In the genomic region with DNA sequence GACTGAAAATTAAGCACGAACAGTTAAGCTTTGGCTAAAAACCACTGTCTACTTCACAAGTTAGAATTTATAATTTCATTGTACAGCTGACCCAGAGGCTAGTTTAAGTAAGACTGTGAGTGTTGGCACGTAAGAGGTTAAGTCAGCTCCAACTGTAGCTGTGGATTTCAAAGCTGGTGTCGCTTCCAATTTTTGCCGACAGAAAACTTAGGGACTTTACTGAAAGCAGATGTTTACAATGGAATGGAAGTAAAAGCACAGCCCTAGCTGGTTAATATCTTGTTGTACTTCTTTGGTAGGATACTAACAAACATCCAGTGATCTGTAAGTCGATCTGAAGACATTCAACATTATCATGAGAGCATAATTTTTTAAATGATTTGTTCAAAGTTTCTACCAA, we compare ENCODE assay signal across 10 mouse cellular contexts. TPM values are rescaled to one million over a fixed set of nuclear protein-coding genes. Genes with fewer than 3 reads are reported as not detected.
DNase-seq lines count a peak whose midpoint lies in the region; ATAC-seq and TF ChIP-seq lines count a peak whose summit lies in the region.
"Had no signal": no experiment of that assay in that cellular context is flagged by ENCODE, and none has a peak within 500 bp of the region (broad histone marks: within the 10 kb centered on the region; RNA-seq: fewer than 3 reads in every experiment).

No protein-coding gene starts in this region.

- H3K9me3 ChIP-seq in heart, embryonic 10.5 days = no peaks in the 10 kb centered on the region
- H3K9me3 ChIP-seq in limb, embryonic 12.5 days = no peaks in the 10 kb centered on the region
- no peaks in the 10 kb centered on the region for H3K9me3 ChIP-seq in limb, embryonic 10.5 days (replicated peaks)
- H3K9me3 ChIP-seq in embryonic facial prominence, embryonic 11.5 days (replicated peaks; ENCODE audit: control insufficient read depth, low read length) = no peaks in the 10 kb centered on the region
- H3K9me3 ChIP-seq in intestine, postnatal 0 days (ENCODE audit: control insufficient read depth) = no peaks in the 10 kb centered on the region
- H3K9me3 ChIP-seq: hindbrain, embryonic 12.5 days; megakaryocyte, embryonic 14.5 days had no signal

- peak overlapping the region; percentile 27; the same call in 1 of the 2 replicates for H3K4me2 ChIP-seq in limb, embryonic 12.5 days
- no peak overlapping the region for H3K4me2 ChIP-seq in embryonic facial prominence, embryonic 11.5 days (ENCODE audit: low read depth, low read length)
- H3K4me2 ChIP-seq in intestine, postnatal 0 days (replicated peaks; ENCODE audit: low read depth) = 0 out of 2 replicates have a peak overlapping the region, but pooled peaks have one; percentile 10
- H3K4me2 ChIP-seq: hindbrain, embryonic 12.5 days had no signal

- no peak for ATAC-seq in limb, embryonic 12.5 days (ENCODE audit: insufficient number of reproducible peaks, insufficient read depth, low FRiP score, low TSS enrichment, low read depth)
- no peak; the same call in 1 of the 2 replicates for ATAC-seq in embryonic facial prominence, embryonic 11.5 days (replicated peaks; ENCODE audit: insufficient number of reproducible peaks, low FRiP score, low TSS enrichment, low read depth)
- ATAC-seq in intestine, postnatal 0 days = no peak

- no peaks in the 10 kb centered on the region for H3K27me3 ChIP-seq in heart, embryonic 10.5 days (ENCODE audit: insufficient read depth, poor library complexity, severe bottlenecking)
- H3K27me3 ChIP-seq in limb, embryonic 12.5 days = no peaks in the 10 kb centered on the region
- no peaks in the 10 kb centered on the region for H3K27me3 ChIP-seq in limb, embryonic 10.5 days (ENCODE audit: low read depth, poor library complexity, severe bottlenecking)
- no peaks in the 10 kb centered on the region for H3K27me3 ChIP-seq in embryonic facial prominence, embryonic 11.5 days (ENCODE audit: control insufficient read depth, insufficient read depth, low read length)
- no peaks in the 10 kb centered on the region for H3K27me3 ChIP-seq in intestine, postnatal 0 days (replicated peaks; ENCODE audit: control insufficient read depth, insufficient read depth, low read length)
- H3K27me3 ChIP-seq: hindbrain, embryonic 12.5 days; megakaryocyte, embryonic 14.5 days had no signal

- no peak for DNase-seq in heart, embryonic 10.5 days (ENCODE audit: low spot score)
- no peak for DNase-seq in heart, adult 18-20 months
- no peak for DNase-seq in limb, embryonic 10.5 days (ENCODE audit: low spot score)
- DNase-seq in embryonic facial prominence, embryonic 11.5 days (ENCODE audit: low spot score) = peak; percentile 78
- no peak for DNase-seq in frontal cortex, postnatal 10 days (ENCODE audit: low spot score in 2 of 2)
- DNase-seq in frontal cortex, adult 2 months (ENCODE audit: extremely low spot score in 1 of 2, low spot score in 1 of 2) = no peak

- no peak overlapping the region for H3K4me3 ChIP-seq in heart, embryonic 10.5 days
- H3K4me3 ChIP-seq in limb, embryonic 12.5 days (replicated peaks) = no peak overlapping the region
- H3K4me3 ChIP-seq in limb, embryonic 10.5 days = no peak overlapping the region
- no peak overlapping the region for H3K4me3 ChIP-seq in embryonic facial prominence, embryonic 11.5 days (ENCODE audit: low read depth, low read length)
- no peak overlapping the region for H3K4me3 ChIP-seq in intestine, postnatal 0 days (ENCODE audit: low read depth, low read length)
- H3K4me3 ChIP-seq: hindbrain, embryonic 12.5 days had no signal

- peaks cover 32% of the 10 kb centered on the region for H3K4me1 ChIP-seq in heart, embryonic 10.5 days
- H3K4me1 ChIP-seq in limb, embryonic 12.5 days (replicated peaks) = no peaks in the 10 kb centered on the region; the same call in 1 of the 2 replicates
- peaks cover 10% of the 10 kb centered on the region; the same call in 1 of the 2 replicates for H3K4me1 ChIP-seq in limb, embryonic 10.5 days
- no peaks in the 10 kb centered on the region for H3K4me1 ChIP-seq in embryonic facial prominence, embryonic 11.5 days (ENCODE audit: control insufficient read depth, insufficient read depth, low read length)
- 0 out of 2 replicates have a peak, but pooled peaks cover 3% of the 10 kb centered on the region for H3K4me1 ChIP-seq in intestine, postnatal 0 days (replicated peaks; ENCODE audit: control insufficient read depth, insufficient read depth, low read length)
- H3K4me1 ChIP-seq: hindbrain, embryonic 12.5 days had no signal

- no peak overlapping the region for H3K9ac ChIP-seq in limb, embryonic 12.5 days (replicated peaks)
- H3K9ac ChIP-seq in embryonic facial prominence, embryonic 11.5 days (replicated peaks; ENCODE audit: low read length) = no peak overlapping the region
- no peak overlapping the region for H3K9ac ChIP-seq in intestine, postnatal 0 days (ENCODE audit: low read depth, low read length)
- H3K9ac ChIP-seq: hindbrain, embryonic 12.5 days had no signal

- 49% methylated on average over 5 of the region's 5 CpGs for WGBS in heart, embryonic 10.5 days
- 45% methylated on average over 5 of the region's 5 CpGs for WGBS in limb, embryonic 12.5 days
- WGBS in limb, embryonic 10.5 days = 57% methylated on average over 5 of the region's 5 CpGs
- WGBS in embryonic facial prominence, embryonic 11.5 days = 39% methylated on average over 5 of the region's 5 CpGs
- WGBS in intestine, postnatal 0 days = 55% methylated on average over 5 of the region's 5 CpGs

- no peak for TF ChIP-seq CTCF in intestine, postnatal 0 days (IDR thresholded peaks at IDR 0.05; ENCODE audit: low read depth)

- peak overlapping the region; percentile 54 for H3K27ac ChIP-seq in heart, embryonic 10.5 days
- H3K27ac ChIP-seq in limb, embryonic 12.5 days = peak overlapping the region; percentile 76; the same call in 1 of the 2 replicates
- no peak overlapping the region for H3K27ac ChIP-seq in limb, embryonic 10.5 days
- H3K27ac ChIP-seq in embryonic facial prominence, embryonic 11.5 days (replicated peaks; ENCODE audit: low read depth, low read length) = no peak overlapping the region
- H3K27ac ChIP-seq in intestine, postnatal 0 days (ENCODE audit: low read depth, low read length) = no peak overlapping the region
- H3K27ac ChIP-seq: hindbrain, embryonic 12.5 days had no signal

- no peaks in the 10 kb centered on the region for H3K36me3 ChIP-seq in heart, embryonic 10.5 days
- H3K36me3 ChIP-seq in limb, embryonic 12.5 days = no peaks in the 10 kb centered on the region
- H3K36me3 ChIP-seq in limb, embryonic 10.5 days = no peaks in the 10 kb centered on the region
- H3K36me3 ChIP-seq in embryonic facial prominence, embryonic 11.5 days (replicated peaks; ENCODE audit: control insufficient read depth, insufficient read depth, low read depth, low read length) = no peaks in the 10 kb centered on the region
- H3K36me3 ChIP-seq in intestine, postnatal 0 days (ENCODE audit: control insufficient read depth, insufficient read depth) = no peaks in the 10 kb centered on the region
- H3K36me3 ChIP-seq: hindbrain, embryonic 12.5 days had no signal

RNA-seq across cellular contexts. Expression of a gene that starts 23.0 kb away (rescaled TPM):
- 23.7 and 25.6 TPM in 2 replicates for polyA plus RNA-seq in heart, embryonic 10.5 days (2016; fragmentation: Nextera tagmentation; extraction: Ambion mirVana)
- 10 to 100 TPM; 33.0 to 34.9 TPM for total RNA-seq in heart, adult 18-20 months (2021)
- polyA plus RNA-seq in limb, embryonic 12.5 days (2016; fragmentation: Nextera tagmentation; extraction: Ambion mirVana) = 36.1 and 36.5 TPM in 2 replicates
- polyA plus RNA-seq in limb, embryonic 10.5 days (2016; fragmentation: Nextera tagmentation; extraction: Ambion mirVana) = 21.0 and 26.0 TPM in 2 replicates
- polyA plus RNA-seq in embryonic facial prominence, embryonic 11.5 days (2014; fragmentation: Nextera tagmentation; extraction: Ambion mirVana) = 27.5 and 28.1 TPM in 2 replicates
- 21.6 and 21.9 TPM in 2 replicates for polyA plus RNA-seq in intestine, postnatal 0 days (2015; fragmentation: Nextera tagmentation; extraction: Ambion mirVana)
- polyA plus RNA-seq in frontal cortex, adult 2 months (2012; rRNA removed) = 40.5 and 41.4 TPM in 2 replicates

Comparison
In these comparisons a context has a peak if more than half of its experiments do, and no peak if none do; other contexts are left out.
1. H3K27ac ChIP-seq: peak in heart, embryonic 10.5 days (single experiment) and limb, embryonic 12.5 days (single experiment); none in limb, embryonic 10.5 days (single experiment), embryonic facial prominence, embryonic 11.5 days (single experiment) and intestine, postnatal 0 days (single experiment).